Mouse (Mus musculus): ENCODE data around the gene 2010111I01Rik.

Gene 2010111I01Rik

DNA sequence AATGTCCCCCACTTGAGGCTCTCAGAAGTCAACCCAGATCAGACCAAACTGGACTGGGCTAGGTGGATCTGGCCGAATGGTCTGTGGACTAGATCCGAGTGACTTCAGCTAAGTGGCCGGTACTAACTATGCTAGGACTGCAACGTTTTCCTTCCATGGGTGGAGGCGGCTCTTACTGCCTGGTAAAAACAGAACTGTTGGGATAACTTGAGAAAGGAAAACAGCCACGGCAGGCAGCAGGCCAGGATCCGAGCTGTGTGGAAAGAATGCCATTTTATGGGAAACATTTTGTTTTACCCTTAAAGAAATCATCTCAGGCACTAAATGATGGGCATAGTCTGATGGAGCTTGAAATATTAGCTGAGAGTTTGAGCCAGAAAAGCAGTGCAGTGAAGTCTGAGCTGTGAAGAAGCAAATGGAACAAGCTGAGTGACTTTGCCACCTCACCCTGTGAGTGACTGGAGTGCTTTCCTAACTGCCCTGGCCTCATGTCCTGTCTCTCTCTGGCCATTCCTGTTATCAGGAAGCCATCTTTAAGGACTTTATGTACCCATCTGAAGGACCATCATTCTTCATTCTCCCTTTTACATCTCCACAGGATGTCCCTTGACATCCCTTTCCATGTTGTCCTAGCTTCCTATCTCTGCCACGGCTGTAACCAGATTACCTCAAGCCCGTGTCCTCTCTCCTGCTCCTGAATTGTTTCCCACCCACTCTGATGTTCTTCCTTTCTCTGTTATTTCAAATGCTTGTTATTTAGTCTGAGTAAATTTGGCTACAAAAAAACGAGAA is 277.9 kb downstream of the 2010111I01Rik start:
- in situ Hi-C loops (cut with MboI), result no loop called here

DNA sequence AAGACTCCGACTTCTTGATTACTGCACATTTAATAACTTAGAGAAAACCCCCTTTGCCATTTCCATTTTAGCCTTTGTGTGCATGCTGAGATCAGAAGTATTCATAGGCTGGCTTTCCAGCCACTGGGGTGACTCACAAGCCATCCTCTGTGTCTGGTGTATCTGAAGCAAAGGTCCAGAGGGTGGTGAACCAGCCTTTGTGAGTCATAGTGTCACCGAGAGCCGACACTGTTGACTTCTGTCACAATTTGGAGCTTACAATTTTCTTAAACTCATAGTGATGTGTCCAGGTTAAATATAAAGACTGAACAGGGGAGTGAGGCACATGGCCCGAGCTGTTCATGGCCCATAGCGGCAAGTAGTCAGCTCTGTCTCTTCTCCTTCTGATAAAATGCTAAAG is 278.9 kb downstream of the 2010111I01Rik start:
- in situ Hi-C loops (cut with MboI), result no loop called here

DNA sequence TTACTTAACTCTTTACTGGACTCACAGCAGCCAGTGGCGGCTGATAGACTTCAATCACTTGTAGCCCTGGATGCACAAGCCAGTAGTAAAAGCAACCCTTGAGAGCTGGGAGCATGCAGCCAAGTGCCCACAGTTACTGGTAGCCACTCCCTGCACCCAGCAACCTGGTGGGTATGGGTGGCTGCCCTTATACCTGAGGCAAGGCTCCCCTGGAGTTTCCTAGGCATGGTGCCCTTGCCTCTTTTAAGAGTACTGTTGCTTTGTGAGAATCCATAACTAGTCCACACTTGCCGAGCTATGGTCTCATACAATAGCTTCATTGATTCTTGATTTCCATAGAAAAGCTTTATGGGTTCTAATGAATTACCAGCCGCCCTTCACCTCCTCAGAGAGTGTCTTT is 279.7 kb downstream of the 2010111I01Rik start:
- in situ Hi-C loops (cut with MboI), result no loop called here

DNA sequence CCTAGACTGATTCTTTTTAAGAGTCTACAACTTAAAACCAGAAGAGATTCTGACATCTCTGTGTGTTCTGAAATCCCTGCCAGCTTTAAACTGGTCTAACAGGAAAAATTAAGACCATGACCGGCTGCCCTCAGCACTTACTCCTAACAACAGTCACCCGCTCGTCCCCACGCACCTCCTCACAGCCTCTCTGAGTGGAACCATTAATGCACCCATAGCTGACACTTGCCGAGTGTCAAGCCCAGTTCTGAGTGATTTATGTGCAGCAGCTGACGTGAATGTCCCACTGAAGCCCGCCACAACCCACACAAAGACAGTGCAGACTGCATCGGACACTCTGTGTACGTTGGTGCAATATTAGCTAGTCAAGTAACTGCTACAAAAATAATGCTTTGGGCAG is 280.5 kb downstream of the 2010111I01Rik start:
- in situ Hi-C loops (cut with MboI), result no loop called here

DNA sequence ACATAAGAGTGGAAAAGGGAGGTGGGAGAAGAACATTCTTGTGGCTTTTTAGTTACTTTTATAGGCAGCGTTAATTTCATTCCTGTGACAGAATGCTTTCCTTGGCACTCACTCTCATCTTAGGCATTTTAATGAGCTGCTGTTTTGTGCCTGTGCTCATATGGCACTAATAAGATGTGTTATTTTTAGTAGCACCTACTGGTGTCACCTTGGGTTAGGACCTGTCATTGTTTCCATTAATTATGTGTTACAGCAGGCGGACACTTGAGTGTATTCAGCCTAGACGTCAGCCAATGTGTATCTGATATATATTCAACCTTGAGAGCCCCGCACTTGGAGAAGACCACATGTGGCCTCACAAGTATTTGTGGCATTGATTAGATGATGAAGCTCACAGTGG is 281.1 kb downstream of the 2010111I01Rik start:
- in situ Hi-C loops (cut with MboI), result no loop called here

DNA sequence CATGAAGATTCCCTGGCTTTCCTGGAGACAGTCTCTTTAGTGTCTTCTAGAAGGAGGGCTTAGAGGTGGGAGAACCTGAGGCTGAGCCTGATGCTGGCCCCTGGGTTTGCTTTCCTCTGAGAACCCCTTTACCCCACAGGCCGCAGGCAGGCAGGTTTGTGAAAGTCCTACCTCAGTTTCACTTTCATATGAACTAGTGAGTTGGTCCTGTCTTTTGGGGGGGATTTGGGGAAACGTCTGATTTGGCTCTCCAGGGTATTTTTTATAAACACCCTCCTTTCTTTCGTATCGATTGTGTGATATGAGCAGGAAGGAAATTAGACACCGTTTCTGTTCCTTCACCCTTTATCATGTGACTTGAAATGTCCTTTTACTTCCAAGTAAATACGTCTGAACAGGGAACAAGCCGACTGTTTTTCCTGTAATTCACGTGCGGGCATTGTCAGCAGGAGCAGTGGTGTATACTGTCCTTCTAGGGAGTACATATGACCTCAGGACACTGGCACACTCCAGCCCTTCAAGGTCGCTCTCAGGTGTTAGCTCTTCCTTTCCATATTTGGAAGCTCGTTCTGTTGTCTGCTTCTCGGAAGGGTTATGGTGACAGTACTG is 281.7 kb downstream of the 2010111I01Rik start:
- in situ Hi-C loops (cut with MboI), result no loop called here

DNA sequence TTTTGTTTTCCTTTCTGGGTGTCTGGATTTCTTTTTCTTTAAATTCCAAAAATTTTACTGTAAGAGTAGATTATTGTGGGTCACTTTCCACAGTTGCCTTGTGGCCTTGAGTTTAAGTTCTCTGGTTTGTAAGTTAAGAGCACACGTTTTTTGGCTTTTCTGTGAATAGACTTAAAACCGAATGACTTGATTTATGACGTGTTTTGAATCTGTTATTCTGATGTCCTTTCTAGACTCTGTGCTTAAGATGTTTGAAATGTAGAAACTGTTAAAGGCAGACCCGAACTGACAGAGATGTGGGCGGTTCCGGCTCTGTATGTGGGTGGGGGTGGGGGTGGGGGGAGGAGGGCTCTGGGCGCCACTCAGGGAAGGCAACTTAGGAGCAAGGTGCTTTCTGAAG is 282.3 kb downstream of the 2010111I01Rik start:
- in situ Hi-C loops (cut with MboI), result no loop called here

DNA sequence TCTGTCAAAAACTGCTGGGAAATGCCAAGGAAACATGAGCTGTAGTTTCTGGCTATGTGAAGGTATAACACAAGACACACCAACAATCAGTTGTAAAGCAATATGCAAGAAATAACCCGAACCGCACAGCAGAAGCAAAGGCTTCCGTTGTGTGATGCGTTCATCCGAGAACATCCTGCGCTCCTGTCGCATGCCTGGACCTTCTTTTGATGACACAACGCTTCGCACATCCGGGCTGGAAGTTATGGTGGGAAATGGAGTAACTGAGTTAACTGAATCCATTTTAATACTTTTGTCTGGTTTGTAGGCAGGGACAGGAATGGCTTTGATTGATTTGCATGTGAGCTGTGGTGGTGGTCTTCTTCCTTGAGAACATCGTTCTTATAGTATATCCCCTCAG is 282.9 kb downstream of the 2010111I01Rik start:
- in situ Hi-C loops (cut with MboI), result no loop called here

DNA sequence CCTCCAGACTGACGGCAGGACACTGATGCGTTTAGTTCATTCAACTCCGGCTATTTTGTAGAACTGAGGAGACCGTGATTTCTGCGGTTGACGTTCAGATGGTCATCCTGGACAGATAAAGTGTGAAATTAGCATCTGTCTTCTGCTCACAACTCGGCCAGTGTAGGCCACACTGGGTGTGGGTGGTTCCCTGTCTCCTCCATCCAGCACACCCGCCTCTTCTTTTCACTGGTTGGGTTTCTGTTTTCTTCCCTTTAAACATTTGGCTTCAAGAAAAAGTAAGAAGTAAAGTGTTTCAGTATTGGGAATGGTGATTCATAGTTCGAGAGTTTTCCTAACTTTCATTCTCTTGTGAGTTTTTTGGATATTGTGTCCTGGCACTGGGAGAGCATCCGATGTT is 283.6 kb downstream of the 2010111I01Rik start:
- in situ Hi-C loops (cut with MboI), result no loop called here

DNA sequence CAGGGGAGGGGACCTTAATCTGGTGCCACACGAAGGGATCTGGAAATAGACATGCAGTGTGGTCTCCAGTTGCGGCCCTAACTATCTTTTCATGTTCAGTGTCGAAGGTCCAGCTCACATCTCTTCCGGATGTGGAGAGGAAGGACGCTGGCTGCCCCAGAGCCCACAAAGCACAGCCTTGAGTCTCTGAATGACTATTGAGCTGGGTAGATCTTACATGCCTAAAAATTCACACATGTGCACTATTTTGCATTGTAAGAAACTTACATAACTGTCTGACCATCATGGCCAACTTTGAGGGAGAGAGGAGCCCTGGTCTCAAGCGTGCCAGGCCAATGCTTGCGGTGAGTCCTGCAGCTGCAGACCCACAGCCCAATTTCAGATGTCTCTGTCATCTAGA is 284.5 kb downstream of the 2010111I01Rik start:
- in situ Hi-C loops (cut with MboI), result no loop called here

DNA sequence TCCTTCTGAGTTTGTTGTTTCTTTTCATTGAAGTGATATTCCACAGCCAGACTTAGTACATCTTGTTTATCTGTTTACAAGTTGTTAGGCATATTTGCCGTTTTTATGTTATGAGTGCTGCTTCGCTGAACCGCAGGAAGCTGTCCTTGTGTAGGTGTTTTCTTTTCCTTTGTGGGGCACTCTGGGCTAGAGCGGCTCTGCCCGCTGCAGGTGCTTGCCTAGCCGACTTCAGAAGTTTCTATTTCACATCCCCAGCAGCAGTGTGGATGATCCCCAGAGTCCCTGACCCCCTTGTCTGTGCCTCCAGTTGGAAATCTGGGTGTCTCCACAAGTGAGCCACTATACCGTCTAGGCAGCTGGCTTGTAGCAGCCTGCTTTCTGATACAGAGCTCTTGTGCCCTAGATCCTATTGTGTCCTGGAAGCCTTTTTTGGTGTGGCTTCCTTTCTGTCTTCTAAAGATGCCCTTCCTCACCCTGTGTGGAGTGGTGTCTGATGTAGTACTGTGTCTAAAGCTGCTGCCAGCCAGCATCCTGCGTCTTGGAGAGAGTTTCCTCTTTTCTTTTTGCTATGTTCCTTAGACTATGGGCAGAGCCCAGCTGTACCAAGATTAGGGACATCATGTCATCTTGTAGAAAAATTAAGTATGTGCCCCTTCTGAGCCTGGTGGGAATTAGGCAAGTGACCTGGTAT is 285.2 kb downstream of the 2010111I01Rik start:
- in situ Hi-C loops (cut with MboI), result no loop called here

DNA sequence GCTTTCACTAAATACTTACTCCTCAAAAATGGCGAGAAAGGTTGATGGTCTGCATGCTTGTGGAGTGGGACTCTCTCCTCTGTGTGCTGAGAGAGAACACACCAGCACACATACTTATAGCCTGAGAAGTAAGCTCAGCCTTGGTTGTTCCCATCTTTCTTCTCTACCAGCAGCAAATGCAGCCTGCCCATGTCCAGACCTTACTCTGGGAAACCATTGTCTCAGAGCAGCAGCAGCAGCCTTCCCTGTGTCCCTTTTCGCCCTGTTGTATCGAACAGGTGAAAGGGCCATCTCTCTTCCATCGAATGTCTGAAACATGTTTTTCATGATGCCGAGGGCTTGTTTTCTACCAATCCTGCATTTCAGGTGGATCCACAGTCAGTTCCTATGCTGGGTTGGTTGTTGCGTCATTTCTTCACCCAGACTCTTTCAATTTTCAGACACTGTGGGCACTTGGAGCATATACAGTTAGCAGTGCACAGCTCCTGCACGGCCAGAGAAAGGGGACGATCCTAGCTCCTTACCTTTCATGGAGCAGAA is 285.8 kb downstream of the 2010111I01Rik start:
- in situ Hi-C loops (cut with MboI), result no loop called here

DNA sequence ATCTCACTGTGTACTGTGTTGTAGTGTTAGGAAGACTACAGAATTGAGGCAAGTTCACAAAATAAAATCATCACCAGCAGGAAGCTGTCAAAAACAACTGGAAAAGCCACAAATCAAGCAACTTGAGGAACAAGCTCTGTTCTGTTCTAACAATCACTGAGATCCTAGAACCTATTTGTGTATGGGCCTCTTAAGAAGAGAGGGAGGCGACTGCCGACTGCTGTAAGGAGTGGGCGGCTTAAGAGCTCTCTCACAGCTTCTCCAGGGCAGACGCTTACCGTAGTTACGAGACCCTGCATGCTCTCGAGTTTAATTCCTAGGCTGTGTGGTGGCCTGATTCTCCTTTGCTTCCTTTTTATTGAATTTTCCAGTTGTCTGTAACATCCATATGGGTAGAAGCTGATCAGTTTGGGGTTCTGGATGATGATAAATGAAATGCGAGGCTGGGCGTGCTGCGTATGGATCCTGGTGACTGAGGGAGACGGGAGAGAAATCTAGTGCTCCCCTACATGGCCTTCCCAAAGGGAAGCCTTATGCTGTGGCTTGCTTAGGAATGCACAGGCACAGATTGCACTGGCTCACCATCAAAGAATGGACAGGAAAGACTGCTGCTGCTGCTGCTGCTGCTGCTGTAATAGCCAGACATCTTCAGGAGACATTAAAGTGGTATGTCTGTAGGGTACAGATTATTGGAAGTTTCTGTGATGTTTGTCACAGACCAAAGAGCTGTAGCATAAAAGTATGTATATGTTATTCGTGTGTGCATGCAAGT is 286.6 kb downstream of the 2010111I01Rik start:
- in situ Hi-C loops (cut with MboI), result no loop called here

DNA sequence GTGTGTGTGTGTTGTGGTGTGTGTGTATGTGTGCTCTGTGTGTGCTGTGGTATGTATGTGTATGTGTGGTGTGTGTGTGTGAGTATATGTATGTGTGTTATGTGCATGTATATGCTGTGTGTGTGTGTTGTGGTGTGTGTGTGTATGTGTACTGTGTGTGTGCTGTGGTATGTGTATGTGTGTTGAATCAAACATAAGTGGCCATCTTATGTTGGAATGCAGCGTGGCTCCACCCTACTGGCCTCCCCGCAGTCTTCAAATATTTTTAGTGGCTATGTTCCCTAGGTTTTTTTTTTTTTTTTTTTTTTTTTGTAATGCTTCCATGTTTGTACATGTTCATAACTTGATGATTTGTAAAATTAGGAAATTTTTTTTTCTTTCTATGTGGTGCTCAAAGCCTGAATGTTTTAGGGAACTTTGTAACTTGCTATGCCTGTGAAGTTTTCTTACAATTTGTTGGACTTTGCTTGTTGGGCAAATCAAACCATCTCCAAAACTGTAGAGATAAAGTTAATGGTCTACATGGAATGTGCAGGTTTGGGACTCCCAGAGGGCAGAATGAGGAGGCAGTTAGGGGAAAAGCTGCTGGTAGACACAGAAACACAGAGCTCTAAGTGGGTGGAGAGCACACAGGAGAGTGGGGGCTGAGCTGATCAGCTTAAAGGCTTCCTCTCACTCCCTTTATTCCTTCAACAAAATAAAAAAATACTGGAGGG is 287.8 kb downstream of the 2010111I01Rik start:
- in situ Hi-C loops (cut with MboI), result no loop called here

DNA sequence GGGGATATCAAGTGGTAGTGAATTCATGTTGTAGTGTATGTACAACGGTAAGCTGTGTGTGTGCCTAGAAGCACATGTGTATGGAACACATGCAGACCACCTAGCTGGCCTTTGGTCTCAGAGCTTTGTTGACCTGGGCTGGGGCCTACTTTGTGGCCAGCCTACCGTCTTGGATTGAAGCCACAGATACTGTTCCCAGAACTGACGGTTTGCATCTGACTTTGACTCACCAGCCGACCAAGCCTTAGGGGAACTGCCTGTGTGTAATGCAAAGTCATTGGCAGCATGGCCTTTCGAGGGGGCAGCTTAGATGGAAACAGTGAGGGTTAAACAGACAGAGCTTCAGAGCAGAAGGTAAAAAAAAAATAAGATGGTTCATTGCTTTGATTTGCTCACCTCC is 288.5 kb downstream of the 2010111I01Rik start:
- in situ Hi-C loops (cut with MboI), result no loop called here

DNA sequence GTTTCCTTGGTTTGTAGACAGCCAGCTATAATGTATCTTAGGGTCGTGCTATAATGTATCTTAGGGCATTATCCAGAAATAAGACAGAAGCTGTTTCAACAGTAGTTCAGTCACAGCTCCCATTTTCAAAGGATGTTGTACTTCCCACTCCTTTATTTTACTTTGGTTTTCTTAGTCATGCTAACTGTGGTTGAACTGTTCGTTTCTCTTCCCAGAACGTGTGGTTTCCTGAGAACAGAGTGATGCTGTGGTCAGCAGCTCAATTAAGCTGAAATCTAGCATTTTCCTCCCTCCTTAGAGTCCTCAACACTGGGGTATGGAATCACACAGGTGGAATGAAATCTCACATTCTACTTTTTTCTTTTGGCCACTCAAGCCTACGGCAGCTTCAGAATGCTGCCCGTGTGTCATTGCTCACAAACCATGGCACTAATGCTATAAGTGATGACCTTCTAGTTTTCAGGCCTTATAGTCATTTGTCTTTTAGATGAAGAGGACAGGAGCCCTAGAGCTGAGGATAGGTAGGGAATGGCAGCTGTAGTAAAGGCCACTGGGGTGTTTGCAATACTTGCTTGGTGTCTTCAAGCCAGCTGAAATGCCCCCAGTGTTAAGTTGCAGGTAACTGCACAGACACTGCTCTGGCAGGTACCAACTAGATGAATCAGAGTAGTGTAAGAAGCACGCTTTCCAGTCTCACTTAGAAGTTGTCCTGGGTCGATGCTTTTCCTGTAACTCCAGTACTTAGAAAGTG is 289.4 kb downstream of the 2010111I01Rik start:
- in situ Hi-C loops (cut with MboI), result no loop called here

DNA sequence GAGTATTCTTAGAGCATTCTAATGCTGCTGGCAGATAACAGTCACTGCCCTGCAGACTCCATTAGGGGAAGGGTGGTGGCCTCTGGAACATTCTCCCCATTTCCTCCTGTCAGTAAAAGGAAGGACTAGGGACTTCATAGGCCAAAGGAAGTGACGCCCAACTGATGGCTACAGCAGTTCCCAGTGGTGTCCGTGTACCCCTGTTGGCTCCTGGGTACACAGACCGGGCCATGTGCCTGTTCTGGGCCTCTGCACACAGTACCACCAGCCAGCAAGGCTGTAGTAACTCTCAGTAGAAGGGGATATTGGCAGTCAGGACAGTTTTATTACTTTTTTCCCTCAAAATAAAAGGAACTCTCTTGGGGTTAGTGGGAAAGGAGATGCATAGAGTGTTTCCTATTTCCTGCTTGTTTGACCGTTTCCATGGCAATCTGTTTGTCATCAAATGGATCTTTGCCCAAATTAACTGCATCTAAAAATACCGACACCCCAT is 290.9 kb downstream of the 2010111I01Rik start:
- in situ Hi-C loops (cut with MboI), result no loop called here

DNA sequence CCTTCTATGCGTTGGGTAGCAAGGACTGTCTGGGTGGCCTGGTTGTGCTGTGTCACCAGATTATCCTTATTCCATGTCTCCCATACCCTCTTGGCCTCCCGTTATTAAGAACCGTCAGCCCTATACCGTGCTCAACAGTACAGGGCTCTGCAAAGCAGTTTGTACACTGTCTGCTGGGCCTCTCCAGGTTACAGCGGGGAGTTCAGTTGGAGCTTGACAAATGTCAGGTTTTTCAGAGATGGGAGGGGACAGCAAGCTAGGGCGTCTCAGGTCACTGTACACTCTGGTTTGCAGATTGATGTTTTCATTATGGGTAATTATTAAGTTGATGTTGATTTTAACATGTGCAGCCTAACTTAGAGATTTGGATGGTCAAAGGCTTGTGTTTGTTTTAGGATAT is 291.5 kb downstream of the 2010111I01Rik start:
- in situ Hi-C loops (cut with MboI), result no loop called here

DNA sequence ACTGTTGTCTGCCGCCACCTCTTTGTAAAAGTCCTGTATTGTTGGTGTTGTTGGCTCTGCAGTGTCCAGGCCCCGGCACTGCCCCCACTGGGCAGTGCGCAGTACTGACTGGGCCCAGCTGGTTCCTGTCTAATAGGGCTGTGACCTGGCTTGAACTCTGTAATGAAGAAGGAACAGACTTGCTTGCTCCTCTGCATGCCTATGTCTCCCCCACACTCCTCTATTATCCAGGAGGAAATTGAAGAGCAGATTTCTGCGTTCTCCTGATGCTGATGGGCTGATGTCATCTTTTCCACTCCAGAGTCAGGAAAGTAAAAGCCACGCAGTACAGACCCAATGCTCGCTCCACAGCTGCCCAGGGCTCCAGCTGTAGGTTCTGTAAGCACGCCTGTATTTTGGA is 292.1 kb downstream of the 2010111I01Rik start:
- in situ Hi-C loops (cut with MboI), result no loop called here

DNA sequence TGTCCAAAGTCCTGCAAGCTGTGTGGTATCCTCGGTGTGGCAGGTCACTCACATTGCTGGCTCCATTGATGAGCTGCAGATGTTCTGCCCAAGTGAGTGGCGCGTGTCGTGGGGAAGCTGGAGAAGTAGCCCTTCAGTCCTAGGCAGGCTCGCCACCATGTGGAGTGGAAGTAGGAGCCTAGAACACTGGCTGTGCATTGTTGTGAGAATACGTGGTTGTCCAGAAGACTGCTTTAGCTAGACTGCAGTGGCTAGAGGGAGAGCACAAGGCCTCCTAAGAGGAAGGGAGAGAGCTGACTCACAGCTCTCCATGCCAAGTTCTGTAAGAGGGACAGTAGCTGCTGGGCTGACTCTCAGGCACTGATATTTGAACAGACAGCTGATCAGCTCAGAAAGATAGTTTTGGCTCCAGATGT is 293.5 kb downstream of the 2010111I01Rik start:
- in situ Hi-C loops (cut with MboI), result no loop called here
